Mouse (Mus musculus): ENCODE data around the gene Tmem252. TPM values are rescaled to one million over a fixed set of nuclear protein-coding genes. Genes with fewer than 3 reads are reported as not detected.

The Tmem252 gene
- total and polyA plus RNA-seq, 3 experiments = 0.13 to 0.17 (median 0.14) TPM

DNA sequence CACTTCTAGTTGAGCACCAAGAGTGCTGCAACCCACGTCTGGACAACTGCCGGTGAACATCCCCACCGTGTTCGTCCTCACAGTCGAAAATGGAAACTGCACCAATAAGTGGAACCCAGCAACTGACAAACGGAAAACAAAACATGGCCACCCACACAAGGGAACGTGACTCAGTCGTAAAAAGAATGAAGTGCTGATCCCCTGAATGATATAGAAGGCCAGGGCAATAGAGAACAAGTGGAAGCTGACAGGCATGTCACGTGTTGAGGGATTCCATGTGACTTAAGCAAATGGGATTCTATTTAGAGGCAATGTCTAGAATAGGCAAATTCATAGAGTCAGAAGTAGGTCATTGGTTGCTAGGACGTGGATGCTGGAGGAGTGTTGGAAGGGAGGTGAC is 50.6 kb downstream of the Tmem252 start:
- no peak for DNase-seq

DNA sequence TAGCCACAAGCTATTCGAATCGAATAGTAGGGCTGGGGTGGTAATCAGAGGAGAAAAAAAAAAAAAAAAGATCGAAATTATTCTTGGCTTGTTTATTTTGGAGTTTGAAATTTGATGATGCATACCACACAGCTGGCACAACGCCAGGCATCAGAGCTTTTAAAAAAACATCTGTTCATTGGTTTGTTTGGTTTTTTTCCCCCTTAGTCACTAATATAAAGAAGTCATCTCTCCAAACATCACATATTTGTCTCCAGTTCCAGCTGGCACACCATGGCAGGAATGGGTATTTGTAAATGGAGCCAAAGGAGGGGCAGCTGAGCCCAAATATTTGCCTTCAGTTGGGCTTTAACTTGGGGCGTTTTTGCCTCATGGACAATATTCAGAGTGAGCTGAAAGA is 56.9 kb downstream of the Tmem252 start:
- no peak for DNase-seq

Other genes with a start within 250 kb of the Tmem252 start
- 10 to 100 TPM; 29.6 to 32.0 TPM for gene Fam122a, start 196.7 kb upstream of the Tmem252 start, total RNA-seq (2021)
- gene Fam122a, start 196.7 kb upstream of the Tmem252 start, polyA plus RNA-seq (2012; rRNA removed) = 61.8 and 67.9 TPM in 2 replicates
- 10 to 100 TPM; 14.2 to 18.7 TPM for gene Pip5k1b, start 118.1 kb upstream of the Tmem252 start, total RNA-seq (2021)
- 3.6 and 4.3 TPM in 2 replicates for gene Pip5k1b, start 118.1 kb upstream of the Tmem252 start, polyA plus RNA-seq (2012; rRNA removed)
- gene Pgm5, start 187.8 kb downstream of the Tmem252 start, total RNA-seq (2021) = 10 to 100 TPM; 51.9 to 89.1 TPM
- 5.3 and 7.3 TPM in 2 replicates for gene Pgm5, start 187.8 kb downstream of the Tmem252 start, polyA plus RNA-seq (2012; rRNA removed)
- 100 to 1,000 TPM; 171 to 375 TPM for gene Gm10053, start 201.7 kb downstream of the Tmem252 start, total RNA-seq (2021)
- gene Gm10053, start 201.7 kb downstream of the Tmem252 start, polyA plus RNA-seq (2012; rRNA removed) = 1.1 and 2.2 TPM in 2 replicates
- not detected for gene Foxd4, start 227.2 kb downstream of the Tmem252 start, total RNA-seq (2021)
- gene Foxd4, start 227.2 kb downstream of the Tmem252 start, polyA plus RNA-seq (2012; rRNA removed) = not detected in 2 replicates